Mouse (Mus musculus) large intestine, adult 2 months (tissue): Measurements from ENCODE around the gene Clcn3. TPM values are rescaled to one million over a fixed set of nuclear protein-coding genes. Genes with fewer than 3 reads are reported as not detected.
"Not testable (repeated sequence)": the region's sequence is repeated elsewhere in the genome, so short reads cannot be mapped to it uniquely, and the experiment has no call there.

Source experiments
- DNase-seq: peaks from one replicate; pipeline ENCODE4 v3.0.0-alpha.2; 2012; ENCODE audit warnings: low read depth, low spot score
- WGBS: fragments of 180-500 bp; shearing (Covaris S2); methylation state at CpG from one replicate; pipeline ENCODE4 v1.1.7; 2018; 5-methylcytosine and 5-hydroxymethylcytosine counted together
- polyA plus RNA-seq: library from polyadenylated mRNA; depleted of rRNA; stranded (reverse); fragments of >200 nt; gene quantifications from 2 replicates; pipeline ENCODE4 v1.2.3, GENCODE M21; 2012; rRNA removed

Gene Clcn3
- 13.4 and 20.1 TPM in 2 replicates for polyA plus RNA-seq

- DNase-seq = peak; percentile 96
- WGBS = under 1% methylated on average over 101 of the region's 101 CpGs
Observed at GRCm38 (mm10) chr8:60982701-60983687, at the start of gene Clcn3. Clcn3 (minus strand) TSS chr8:60983300.

- WGBS = 66% methylated on average over 3 of the region's 3 CpGs
- no peak for DNase-seq
Observed at GRCm38 (mm10) chr8:60996468-60996867, 13.4 kb upstream of the Clcn3 start.

- under 1% methylated on average over 12 of the region's 12 CpGs for WGBS
- DNase-seq = no peak
Observed at GRCm38 (mm10) chr8:60993639-60993986, 10.5 kb upstream of the Clcn3 start.

- 1% methylated on average over 57 of the region's 57 CpGs for WGBS
- peak; percentile 82 for DNase-seq
Observed at GRCm38 (mm10) chr8:60992910-60993638, 10.0 kb upstream of the Clcn3 start, which contains the start of gene Nek1. Nek1 (plus strand) TSS chr8:60993195.

GRCm38 (mm10) chr8:60992561-60992909, 9.4 kb upstream of the Clcn3 start:
- DNase-seq = no peak
- 2% methylated on average over 16 of the region's 16 CpGs for WGBS

- 92% methylated on average over 17 of the region's 17 CpGs for WGBS
- DNase-seq = not testable (repeated sequence)
Observed at GRCm38 (mm10) chr8:60984260-60985010, 1.3 kb upstream of the Clcn3 start.

GRCm38 (mm10) chr8:60983688-60984079, 584 bp upstream of the Clcn3 start:
- DNase-seq = no peak
- WGBS = 4% methylated on average over 9 of the region's 9 CpGs

- WGBS = 20% methylated on average over 1 of the region's 1 CpGs
- no peak for DNase-seq
Observed at GRCm38 (mm10) chr8:60981388-60981787, 1.7 kb downstream of the Clcn3 start.

- WGBS = 14% methylated on average over 5 of the region's 5 CpGs
- DNase-seq = no peak
Observed at GRCm38 (mm10) chr8:60978496-60978895, 4.6 kb downstream of the Clcn3 start.

GRCm38 (mm10) chr8:60976818-60977217, 6.3 kb downstream of the Clcn3 start:
- WGBS = 77% methylated on average over 9 of the region's 9 CpGs
- DNase-seq = no peak

GRCm38 (mm10) chr8:60974837-60975236, 8.3 kb downstream of the Clcn3 start:
- WGBS = 83% methylated on average over 2 of the region's 2 CpGs
- DNase-seq = no peak

GRCm38 (mm10) chr8:60973448-60973847, 9.7 kb downstream of the Clcn3 start:
- WGBS = 67% methylated on average over 2 of the region's 2 CpGs
- DNase-seq = no peak

GRCm38 (mm10) chr8:60971808-60972207, 11.3 kb downstream of the Clcn3 start:
- no peak for DNase-seq
- WGBS = 28% methylated on average over 4 of the region's 4 CpGs

- WGBS = 10% methylated on average over 2 of the region's 2 CpGs
- DNase-seq = no peak
Observed at GRCm38 (mm10) chr8:60969091-60969490, 14.0 kb downstream of the Clcn3 start.

- WGBS = 15% methylated on average over 3 of the region's 3 CpGs
Observed at GRCm38 (mm10) chr8:60965741-60966140, 17.4 kb downstream of the Clcn3 start.

GRCm38 (mm10) chr8:60965306-60965705, 17.8 kb downstream of the Clcn3 start:
- WGBS = 20% methylated on average over 6 of the region's 6 CpGs
- peak; percentile 78 for DNase-seq

More at GRCm38 (mm10) chr8:60965741-60966140, 17.4 kb downstream of the Clcn3 start:
- no peak for DNase-seq

GRCm38 (mm10) chr8:60964518-60964917, 18.6 kb downstream of the Clcn3 start:
- 60% methylated on average over 4 of the region's 4 CpGs for WGBS
- no peak for DNase-seq

GRCm38 (mm10) chr8:60963931-60964330, 19.2 kb downstream of the Clcn3 start:
- DNase-seq = no peak
- 39% methylated on average over 2 of the region's 2 CpGs for WGBS

- no peak for DNase-seq
- WGBS = 61% methylated on average over 3 of the region's 3 CpGs
Observed at GRCm38 (mm10) chr8:60962763-60963162, 20.3 kb downstream of the Clcn3 start.

GRCm38 (mm10) chr8:60956847-60957246, 26.3 kb downstream of the Clcn3 start:
- WGBS = 42% methylated on average over 7 of the region's 7 CpGs
- DNase-seq = peak; percentile 57
